Mouse (Mus musculus) cerebellum, postnatal 4 days (tissue): ENCODE measurements around the gene Syde2.

Experiments
- DNase-seq, 2 experiments: peaks; one replicate each; pipeline ENCODE4 v3.0.0; 2022; ENCODE audit warnings: low spot score in 2 of 2, mixed read lengths in 1 of 2

The Syde2 gene

DNA sequence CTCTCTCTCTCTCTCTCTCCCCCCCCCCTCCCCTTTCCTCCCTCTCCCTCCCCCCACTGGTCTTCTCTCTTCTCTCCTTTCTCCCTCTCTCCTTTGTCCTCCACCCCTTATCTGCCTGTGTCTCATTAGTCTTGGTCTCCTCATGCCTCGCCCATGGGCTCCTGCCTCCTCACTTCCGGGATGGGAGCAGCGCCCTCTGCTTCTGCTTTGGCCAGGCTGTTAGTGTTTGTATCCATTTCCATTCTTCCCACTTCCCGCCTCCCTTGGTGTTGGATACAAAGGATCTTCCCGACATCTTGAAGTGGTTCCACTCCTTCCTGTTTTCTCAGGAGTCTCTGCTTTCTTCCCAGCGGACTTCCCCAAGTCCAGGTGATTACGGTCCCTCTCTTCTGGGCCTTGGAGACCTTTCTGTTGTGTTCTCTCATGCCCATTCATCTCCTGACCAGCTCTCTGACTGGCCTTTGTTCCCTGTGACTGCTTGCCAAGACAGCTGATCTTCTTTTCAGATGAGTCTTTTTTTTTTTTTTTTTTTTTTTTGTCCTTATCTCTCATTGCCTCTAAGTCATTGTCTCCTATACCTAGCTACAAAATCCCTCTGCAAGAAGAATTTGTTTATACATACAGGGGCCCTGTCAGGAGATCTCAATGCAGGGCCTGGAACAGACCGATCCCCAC, 24.0 kb downstream of the Syde2 start:
- no peak for DNase-seq

DNA sequence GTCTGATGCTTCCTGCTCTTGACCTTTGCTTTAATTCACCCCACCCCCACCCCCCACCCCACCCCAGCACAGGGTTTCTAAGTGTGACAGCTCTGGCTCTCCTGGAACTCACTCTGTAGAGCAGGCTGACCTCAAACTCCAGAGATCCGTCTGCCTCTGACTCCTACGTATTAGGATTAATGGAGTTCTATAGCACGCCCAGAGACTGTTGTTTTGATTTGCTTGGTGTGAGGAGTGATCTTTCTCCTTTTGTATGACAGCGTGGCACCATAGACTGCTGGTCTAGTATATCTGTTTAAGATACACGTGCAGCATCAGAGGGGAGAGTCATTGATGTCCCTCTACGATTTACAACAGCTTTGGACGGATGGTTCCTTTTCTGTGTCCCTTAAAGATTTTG, 25.8 kb downstream of the Syde2 start:
- no peak for DNase-seq

DNA sequence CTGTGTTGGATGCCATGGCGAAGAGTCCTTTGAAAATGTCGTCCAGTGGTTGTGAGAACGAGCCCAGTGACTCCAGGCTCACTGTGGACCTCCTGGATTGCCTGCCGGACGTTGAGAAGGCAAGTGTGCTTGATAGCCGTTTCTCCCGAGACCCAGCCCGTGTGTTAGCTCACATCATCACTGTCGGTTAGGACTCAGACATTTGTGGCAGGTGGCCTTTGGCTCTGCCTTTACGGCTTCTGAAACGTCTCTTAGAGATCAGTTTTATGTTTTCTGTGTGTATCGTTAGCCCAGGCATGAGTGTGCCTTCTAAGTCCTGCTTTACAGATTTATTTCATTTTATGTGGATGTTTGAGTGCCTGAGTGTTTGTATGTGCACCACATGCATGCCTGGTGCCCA, 26.7 kb downstream of the Syde2 start:
- DNase-seq: no peak

DNA sequence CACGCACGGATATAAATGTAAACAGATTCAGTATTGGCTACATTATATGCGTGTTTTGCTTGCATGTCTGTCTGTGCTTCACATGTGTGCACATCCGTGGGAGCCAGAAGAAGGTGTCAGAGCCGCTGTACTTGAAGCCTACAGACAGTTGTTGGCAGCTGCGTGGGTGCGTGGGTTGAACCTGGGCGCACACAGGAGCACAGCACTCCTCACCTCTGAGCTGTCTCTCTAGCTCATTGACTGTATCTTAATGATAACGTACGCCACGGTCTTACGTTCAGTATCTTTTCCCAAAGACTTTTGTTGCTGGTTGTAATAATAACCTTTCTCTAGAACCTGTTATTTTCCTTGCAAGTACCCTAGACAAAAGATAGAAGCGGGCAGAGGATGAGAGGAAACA, 29.3 kb downstream of the Syde2 start:
- DNase-seq: no peak

DNA sequence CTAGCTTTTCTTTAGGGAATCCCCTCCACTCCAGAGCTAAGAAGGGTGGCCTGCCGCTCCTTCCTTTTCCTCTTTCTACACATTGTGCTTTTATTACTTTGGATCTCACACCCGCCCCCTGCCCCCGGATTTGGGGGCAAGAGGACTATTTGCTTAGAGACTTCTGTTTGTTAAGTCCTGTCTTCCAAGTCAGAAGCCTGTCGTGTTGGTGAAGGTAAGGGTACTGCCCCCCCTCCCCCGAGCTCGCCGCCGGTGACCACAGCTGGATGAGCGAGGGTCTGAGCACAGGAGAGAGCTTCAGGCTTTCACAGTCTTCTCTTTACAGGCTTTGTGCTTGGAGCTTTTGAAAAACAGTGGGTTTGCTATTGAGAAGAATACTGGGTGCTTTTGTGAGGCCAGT, 29.9 kb downstream of the Syde2 start:
- DNase-seq: no peak

DNA sequence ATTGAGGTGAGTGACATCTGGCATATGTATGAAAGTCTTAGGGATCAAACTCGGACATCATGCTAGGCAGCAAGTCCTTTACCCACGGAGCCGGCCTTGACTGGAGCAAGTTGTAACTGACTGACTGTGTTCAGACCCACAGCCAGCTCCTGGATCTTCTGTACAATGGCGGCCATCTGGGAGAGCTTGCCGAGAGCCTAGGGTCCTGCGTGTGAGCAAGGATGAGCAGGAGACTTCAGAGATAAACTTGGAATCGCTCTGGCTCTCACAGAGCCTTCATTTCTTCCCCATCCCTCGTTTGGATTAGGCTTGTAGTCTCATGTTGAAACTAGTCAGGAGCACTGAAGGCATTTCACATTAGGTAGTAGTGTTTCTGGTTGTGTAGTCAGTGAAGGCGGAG, 34.6 kb downstream of the Syde2 start:
- DNase-seq: no peak

DNA sequence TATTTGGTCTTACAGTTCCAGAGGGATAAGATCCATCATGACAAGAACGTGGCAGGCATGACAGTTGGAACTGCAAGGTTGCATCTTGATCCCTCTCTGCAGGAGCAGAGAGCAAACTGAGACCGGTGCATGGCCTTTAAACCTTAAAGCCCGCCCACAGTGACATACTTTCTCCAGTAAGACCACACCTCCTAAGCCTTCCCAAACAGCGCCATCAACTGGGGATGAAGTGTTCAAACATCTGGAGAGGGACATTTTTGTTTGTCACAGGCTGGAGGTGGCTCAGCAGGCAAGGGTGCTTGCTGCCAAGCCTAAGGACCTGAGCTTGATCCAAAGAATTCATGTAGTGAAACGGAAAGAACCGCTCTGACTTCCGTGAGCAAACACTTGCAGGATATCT, 37.1 kb downstream of the Syde2 start:
- no peak for DNase-seq

DNA sequence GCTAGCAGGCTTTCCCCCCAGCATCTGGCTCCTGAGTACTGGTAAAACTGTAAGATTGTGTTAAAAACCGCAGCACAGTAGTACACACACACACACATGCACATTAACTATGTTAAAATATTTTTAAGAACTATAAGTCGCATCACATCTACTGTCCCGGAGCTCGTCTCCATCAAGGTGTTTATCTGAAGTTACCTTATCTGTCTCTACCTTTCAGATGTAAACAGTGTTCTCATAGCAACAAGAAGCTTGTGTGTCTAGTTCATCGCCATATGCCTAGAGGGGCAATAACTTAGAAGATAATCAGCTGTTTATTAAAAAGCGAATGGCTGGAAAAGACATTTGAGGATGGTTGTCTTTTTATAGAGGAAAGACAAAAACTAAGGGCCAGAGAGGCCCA, 37.8 kb downstream of the Syde2 start:
- DNase-seq: no peak

DNA sequence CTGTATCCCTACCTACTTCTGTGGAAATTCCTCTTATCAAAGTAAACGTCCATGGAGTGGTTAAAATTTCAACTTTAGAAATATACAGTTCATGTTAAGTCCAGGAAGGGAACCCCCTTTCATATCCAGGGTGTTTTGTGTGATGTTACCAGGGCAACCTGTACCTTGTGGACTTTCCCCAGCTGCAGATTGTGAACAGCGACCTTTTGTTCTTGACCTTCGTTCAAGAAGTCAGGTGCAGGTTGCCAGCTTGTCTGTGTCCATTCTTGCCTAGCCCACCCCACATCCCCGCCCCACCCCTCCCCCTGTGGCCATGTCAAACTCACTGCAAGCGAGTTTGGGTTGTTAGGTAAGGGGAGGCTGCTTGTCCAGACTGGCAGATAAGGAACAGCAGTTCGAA, 39.4 kb downstream of the Syde2 start:
- DNase-seq: no peak

DNA sequence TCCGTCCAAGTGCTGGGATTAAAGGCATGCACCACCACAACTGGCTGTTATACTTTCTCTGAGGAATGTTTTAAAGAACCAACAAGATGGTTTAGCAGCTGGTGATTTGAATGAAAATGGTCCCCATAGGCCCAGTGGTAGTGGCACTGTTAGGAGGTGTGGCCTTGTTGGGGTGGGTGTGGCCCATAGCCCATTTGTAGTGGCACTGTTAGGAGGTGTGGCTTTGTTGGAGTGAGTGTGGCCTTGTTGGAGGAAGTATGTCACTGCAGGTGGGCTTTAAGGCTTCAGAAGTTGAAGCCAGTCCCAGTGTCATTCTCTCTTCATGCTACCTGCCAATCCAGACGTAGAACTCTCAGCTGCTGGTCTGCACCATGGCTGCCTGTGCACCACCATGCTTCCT, 40.7 kb downstream of the Syde2 start:
- no peak for DNase-seq

DNA sequence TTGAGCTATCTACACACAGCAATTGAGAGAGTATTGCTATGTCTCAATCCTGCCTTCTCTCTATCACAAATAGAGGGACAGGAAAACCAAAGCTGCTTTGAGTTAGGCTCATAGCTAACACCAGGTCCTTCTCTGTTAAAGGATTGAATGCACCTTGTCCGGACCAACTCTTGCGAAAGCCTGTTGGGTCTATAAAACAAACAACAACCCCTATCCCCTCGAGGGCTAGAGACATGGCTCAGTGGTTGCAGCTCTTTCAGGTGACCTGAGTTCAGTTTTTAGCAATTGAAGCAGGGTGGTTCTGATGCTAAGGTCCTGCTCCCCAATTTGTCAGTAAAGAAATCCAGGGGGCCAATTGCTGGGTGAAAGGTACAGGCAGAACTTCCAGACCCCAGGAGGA, 41.6 kb downstream of the Syde2 start:
- DNase-seq: no peak

DNA sequence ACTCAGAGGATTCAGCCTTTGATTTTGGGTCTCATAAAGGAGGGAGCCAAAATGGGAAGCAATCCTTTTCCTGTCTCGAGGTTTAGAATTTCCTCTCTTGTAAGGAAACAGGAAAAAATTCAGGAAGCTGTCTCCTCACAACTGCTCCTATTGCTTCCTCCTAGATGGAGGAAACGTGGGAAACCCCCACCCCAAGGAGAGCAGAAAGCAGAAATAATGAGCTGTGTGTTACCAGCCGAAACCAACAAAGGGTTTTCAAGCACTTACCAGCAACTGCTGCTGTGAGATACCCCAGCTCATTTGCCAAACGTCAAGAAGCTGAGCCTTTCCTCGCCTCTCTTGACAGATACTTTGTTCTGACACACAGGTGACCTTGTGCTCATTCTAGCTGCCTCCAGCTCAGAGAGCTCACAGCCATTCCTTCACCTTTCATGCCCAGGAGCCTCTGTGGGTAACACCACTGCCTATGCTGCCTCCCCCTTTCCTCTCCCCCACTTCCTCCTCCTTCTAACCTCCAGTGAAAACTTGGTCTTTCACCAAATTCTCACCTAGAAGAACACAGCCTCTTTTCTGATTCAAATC, 42.7 kb downstream of the Syde2 start:
- DNase-seq: no peak

DNA sequence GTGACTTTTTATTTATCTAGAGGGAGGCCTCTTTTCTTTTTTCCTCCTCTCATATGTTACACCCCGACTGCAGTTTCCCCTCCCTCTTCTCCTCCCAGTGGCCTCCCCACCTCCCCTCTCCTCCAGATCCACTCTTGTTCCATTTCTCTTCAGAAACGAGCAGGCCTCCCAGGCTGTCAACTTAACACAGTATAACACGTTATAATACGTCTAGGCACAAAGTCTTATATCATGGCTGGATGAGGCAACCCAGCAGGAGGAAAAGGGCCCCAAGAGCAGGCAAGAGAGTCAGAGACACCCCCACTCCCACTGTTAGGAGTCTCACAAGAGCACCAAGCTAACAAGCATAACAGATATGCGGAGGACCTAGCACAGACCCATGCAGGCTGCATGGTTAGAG, 45.3 kb downstream of the Syde2 start:
- DNase-seq: no peak

DNA sequence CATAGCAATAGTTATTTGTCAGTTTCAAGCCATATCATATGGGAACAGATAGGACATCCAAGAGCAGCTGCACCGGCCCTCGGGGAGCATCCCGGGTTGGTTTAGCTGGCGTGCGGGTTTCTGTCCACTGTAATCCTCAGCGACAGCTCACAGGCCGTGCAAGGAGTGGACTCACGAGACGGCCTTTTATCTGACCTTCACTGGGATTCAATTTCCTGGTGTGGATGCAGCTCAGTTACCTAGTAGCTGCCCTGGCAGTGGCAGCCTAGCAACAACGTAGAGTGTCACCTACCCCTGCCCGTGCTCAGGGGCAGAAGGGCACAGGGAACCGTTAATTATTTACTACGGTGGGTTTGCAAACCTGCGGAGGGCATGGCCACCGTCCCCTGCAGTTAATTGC, 50.2 kb downstream of the Syde2 start:
- DNase-seq: no peak

DNA sequence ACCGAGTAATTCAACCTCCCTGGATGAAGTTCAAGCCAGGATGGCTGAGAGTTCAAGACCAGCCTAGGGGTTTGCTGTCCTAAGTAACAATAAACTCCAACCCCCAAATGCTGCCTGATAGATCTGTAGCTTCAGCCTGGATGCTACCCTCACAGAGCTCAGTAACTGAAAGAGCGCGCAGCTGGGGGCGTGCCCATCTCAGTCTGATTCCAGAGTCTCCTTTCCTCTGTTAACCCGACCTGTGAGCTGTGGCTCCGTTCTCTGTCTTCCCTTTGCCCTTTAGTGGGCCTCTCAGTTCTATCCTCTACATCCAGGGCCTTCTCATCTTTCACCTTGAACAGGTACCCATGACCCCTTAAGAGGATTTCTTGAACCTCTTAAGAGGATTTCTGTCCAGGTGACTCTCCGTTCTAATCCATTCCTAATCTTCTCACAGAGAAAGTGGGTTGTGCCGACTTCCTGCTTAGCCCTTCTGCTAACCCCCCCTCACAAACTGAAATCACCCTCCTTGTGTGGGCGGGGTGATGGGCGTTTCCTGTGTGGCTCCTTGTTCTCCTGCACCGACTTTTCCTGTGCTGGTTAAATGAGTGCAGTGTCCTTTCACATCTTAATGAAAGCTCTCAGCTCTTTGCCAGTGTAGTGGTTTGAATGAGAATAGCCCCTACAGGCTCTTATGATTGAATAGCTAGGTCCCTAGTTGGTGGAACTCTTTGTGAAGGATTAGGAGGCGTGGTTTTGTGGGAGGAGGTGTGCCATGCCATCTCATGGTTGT, 51.6 kb downstream of the Syde2 start:
- DNase-seq: no peak

DNA sequence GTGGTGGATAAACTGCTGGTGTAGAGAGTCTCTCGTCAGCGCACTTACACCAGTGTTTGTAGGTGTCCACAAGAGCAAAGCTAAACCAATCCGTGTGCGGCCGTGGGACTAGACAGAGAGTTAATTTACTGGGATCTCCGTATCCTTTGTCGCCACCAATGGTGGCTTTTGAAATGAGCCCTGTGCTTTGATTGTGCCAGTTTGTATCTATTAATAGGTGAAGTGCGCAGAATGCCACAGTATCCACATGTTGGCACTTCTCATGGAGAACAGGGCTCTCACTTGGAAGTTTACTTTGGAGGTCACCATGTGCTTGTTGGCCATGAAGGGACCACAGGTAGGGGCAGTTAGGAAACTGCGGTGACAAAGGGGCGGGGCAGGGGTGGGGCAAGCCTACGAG, 53.7 kb downstream of the Syde2 start:
- no peak for DNase-seq

DNA sequence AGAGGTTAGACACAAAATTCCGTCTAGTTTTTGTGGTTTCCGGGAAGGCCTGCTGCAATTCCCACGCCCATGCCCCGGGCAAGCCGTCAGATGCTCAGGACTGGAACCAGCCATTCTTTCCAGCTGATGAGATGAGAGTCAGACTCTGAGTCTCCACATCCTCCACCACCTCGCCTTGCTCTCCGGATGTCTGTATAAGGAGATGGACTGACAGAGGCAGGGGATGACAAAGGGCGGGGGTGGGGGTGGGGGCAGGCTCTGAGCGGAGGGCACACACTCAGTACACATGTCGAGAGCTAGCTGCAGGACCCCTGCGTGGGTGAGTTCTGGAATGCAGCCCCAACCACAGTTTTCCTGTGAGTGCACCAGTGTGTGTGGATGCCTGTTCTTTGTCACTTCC, 57.3 kb downstream of the Syde2 start:
- no peak for DNase-seq

DNA sequence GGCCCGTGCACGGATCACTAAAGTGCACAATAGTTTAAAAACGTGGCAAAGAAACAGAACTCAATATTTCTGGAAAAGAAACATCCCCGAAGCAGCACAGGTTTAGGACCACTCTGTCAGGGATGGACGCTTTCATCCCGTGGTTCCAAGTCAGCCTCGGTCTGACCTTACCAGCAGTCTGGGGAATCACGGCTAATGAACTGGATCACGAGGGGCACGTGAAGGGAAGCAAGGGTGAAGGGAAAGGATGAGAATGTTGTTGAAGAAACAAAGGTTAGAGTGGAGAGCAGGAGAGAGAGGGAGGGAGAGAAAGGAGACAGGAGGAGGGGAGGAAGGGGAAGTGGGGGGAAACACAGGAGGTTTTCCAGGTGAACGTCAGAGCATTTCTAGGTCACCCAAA, 58.4 kb downstream of the Syde2 start:
- no peak for DNase-seq

DNA sequence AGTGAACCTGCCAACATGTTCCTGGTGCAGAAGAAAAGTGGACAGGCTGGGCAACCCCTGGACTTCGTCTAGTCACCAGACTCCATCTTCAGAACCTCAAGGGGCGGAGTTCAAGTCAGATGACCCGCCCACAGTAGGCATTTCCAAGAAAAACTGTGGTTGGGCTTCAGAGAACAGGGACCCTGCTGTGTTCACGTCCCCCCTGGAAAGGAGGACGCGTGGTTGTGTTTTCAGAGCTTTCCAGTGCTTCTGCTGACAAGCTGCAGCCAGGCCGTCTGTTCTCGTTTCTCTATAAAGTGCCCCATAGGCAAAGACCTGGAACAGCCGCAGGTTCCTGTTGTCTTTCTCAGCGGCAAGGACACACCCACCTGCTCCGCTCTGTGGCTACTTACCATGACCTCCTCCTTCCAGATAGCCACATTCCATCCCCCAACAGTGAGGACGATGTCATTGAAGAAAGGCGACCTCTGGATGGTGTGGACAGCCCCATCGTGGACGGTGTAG, 60.1 kb downstream of the Syde2 start:
- DNase-seq: no peak

DNA sequence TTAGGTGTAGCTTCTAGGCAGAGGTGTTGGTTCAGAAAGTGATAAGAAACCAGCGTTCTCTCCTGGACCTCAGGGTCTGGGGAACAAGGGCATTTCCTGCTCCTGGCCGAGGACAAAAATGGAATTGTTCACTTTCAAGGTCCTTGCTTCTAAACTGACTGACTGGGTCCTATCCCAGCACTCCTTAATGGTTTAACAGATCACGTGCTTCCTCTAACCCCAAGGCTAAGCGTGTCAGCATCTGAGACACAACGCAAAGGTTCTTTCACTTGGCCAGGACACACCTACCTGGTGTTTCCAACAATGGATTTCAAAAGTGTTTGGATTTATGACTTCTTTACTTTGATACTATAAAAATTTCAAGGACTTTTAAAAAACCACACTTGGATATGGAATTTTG, 62.3 kb downstream of the Syde2 start:
- DNase-seq: no peak

DNA sequence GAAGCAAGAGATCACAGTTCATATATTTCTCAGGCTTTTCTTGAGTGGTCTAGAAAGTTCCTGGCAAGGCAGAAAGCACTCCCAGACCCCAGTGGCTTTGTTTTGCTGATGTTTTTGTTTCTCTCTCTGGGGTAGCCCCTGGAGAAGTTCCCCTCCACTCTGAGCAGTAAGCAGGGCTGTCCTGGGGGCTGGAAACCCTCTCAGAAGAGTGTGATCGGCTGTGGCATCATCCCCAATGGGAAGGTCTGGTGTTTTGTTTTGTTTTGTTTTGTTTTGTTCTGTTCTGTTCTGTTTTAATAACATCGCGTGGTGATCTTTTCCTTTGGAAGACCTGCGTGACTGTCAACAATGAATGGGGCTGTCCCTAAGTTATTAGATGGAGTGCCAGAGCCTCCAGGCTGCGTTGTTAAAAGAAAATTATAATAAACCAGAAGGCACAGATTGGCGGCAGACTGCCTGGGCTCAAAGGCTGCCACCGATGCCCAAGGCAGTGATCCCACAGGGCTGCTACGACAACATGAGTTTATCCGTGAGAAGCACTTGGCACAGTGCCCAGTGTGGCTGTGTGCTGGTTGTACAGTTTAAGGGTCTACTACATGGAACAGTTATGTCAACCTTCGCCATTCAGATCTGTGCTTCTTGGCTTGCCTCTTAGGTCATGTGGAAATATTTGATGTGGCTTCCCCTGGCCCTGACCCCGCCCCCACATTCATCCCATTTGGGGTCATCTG, 63.8 kb downstream of the Syde2 start:
- peak in 1 of 2 experiments; percentile 73 for DNase-seq

DNA sequence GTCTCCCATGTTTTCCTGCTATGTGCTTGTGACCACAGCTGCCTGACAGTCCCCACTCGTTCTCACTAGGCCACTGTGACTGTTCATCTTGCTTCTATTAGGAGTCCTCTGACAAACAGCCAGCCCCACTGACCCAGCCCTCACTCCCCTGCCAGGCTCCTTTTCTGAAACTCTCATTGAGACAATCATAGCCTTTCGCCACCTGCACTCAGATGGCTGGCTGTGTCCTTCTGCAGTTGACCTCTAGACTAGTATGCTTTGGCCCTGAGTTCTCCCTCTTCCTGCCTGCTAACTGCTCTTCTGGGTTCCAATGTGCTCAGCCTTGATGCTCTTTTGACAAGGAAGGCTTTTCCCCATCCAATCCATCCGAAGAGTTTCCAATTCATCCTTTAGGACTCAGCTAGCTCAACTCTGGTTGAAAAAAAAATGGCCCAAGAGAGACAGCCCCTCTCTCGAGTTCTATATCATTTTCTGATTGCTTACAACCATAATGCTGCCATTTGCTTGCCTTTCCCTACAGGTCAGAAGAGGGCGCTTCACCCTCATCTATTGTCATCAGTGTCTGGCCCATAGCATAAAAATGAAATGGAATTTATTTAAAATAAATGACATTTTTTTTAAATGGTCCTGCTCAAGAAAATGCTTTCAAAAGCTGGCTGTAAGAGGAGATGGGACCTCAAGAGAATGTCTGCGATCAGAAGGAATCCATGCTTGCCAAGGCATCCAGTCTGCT, 65.6 kb downstream of the Syde2 start:
- DNase-seq: no peak
